Mouse (Mus musculus): ENCODE results near the gene Myo1f. TPM values are rescaled to one million over a fixed set of nuclear protein-coding genes. Genes with fewer than 3 reads are reported as not detected.

Myo1f gene
- total RNA-seq, 2 experiments from 2014 or later = 1.3 to 1.5 TPM

DNA sequence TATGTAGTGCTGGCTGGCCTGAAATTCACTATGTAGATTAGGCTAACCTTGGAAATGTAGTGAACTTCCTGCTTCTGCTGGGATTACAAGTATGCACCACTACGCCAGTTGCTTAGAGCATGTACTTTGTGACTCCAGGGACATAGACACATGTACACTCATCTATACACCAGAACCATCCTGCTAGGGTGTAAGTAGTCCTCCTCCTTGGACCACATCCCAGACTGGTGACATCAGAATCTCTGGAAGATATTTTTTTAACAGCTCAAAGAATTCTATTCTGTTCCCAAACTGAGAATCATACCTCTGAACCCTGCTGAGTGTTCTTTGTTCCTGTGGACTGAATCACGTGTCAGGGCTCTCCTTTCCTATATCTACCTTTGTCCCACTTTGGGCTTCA lies 81.5 kb downstream of the Myo1f start:
- no peak for TF ChIP-seq CTCF (conservative IDR thresholded peaks at IDR 0.05)
- no peak overlapping the region for H3K4me3 ChIP-seq
- H3K27ac ChIP-seq = peak overlapping the region; percentile 46; the same call in 1 of the 2 replicates
- peak; percentile 28 to 47 for DNase-seq (ENCODE audit: low spot score in 2 of 2)

- Histone ChIP-seq H3K27ac (peak within 1 kb of the TSS; percentile 46; the same call in 1 of the 2 replicates), H3K4me3 (no peak within 1 kb of the TSS)
- no peak for TF ChIP-seq CTCF (conservative IDR thresholded peaks at IDR 0.05)
- DNase-seq (ENCODE audit: low spot score in 2 of 2) = no peak
Measured at GRCm38 (mm10) chr17:33637516-33638276, 82.2 kb downstream of the Myo1f start, which contains the start of gene Pram1. Gene Pram1 (plus strand): TSS chr17:33638056.

DNA sequence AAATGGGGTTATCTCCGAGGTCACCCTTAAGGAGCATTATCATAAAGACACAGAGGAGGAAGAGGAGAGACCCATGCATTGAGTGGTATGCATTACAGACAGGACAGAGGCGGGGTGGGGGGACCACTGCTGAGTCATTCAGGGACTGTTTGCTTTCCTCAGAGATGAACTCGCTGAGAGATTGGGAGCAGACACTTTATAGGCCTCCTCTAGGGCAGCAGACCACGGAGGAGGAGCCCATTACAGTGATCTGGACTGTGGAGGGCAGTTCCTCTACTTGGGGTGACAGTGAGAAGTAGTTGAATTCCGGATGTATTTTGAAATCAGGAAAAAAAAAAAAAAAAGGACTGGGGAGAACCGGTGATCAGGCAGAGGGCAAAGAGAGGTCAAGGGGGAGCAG lies 84.2 kb downstream of the Myo1f start:
- Histone ChIP-seq H3K27ac (no peak overlapping the region), H3K4me3 (no peak overlapping the region)
- DNase-seq (ENCODE audit: low spot score in 2 of 2) = no peak
- no peak for TF ChIP-seq CTCF (conservative IDR thresholded peaks at IDR 0.05)

DNA sequence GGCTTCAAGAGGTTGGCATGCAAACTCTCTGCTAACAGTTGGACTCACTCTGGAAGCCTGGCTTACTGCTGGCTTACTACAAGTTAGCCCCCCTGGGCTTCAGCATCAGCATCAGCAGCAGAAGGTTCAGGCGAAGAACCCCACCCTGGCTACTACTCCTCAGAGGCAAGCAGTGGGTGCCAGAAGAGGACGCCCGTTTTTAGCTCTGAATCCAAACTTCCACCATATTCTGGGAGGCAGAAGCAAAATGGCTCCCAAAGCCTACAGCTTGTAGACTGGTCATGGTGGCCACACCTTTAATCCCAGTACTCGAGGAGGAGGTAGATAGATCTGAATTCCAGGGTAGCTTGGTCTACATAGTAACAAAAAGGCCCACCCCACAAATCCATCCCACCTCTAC lies 88.6 kb downstream of the Myo1f start:
- Histone ChIP-seq H3K27ac (no peak overlapping the region), H3K4me3 (no peak overlapping the region)
- DNase-seq (ENCODE audit: low spot score in 2 of 2) = no peak
- no peak for TF ChIP-seq CTCF (conservative IDR thresholded peaks at IDR 0.05)

DNA sequence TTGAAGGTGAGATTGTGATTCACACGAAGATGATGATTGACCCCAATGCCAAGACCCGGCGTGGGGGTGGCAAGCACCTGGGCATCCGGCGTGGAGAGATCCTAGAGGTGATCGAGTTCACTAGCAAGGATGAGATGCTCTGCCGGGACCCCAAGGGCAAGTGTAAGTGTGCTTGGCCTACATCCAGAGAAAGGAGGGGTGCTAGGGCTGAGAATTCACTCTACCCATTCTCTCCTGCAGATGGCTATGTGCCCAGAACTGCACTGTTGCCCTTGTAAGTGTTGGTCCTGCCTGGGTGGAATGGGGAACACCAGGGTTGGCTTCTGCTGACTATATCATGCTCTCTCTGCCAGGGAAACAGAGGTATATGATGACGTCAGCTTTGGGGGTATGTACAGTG lies 89.6 kb downstream of the Myo1f start:
- no peak for TF ChIP-seq CTCF (conservative IDR thresholded peaks at IDR 0.05)
- H3K4me3 ChIP-seq = no peak overlapping the region
- no peak for DNase-seq (ENCODE audit: low spot score in 2 of 2)
- no peak overlapping the region for H3K27ac ChIP-seq

DNA sequence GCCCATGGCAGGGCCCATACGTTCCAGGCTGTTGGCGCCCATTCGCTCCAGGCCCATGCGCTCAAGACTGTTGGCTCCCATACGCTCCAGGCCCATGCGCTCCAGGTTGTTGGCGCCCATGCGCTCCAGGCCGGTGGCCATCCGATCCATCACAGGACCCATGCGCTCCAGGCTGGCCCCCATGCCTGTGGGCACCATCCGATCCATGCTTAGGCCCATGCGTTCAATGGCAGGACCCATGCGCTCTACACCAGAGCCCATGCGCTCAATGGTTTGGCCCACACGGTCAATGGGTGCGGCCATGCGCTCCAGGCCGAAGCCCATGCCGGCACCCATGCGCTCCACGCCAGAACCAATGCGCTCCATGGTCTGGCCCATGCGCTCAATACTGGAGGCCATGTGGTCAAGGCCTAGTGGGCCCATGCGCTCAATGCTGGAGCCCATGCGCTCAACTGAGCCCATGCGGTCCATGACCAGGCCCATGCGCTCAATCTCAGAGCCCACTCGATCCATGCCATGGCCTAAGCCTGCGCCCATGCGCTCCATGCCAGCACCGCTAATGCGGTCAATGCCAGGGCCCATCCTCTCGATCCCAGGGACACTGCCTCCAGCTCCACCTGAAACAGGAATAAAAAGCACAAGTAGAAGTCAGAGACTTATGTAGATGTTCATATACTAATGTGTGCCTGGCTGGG lies 94.4 kb downstream of the Myo1f start:
- TF ChIP-seq CTCF (conservative IDR thresholded peaks at IDR 0.05) = no peak
- Histone ChIP-seq H3K4me3 (no peak overlapping the region), H3K27ac (no peak overlapping the region)
- DNase-seq (ENCODE audit: low spot score in 2 of 2) = no peak

Other genes starting within 250 kb of the Myo1f start
- 10 to 100 TPM; 22.2 to 22.3 TPM for gene Zfp81, start 196.8 kb upstream of the Myo1f start, total RNA-seq (2021)
- 10 to 100 TPM; 10.3 to 17.7 TPM for gene Zfp101, start 161.1 kb upstream of the Myo1f start, total RNA-seq (2021)
- under 1 TPM in 1 of 2 experiments, not detected in 1; 0.42 TPM for gene Actl9, start 122.8 kb upstream of the Myo1f start, total RNA-seq (2021)
- gene Adamts10, start 31.5 kb upstream of the Myo1f start, total RNA-seq (2021) = 10 to 100 TPM; 34.3 to 35.4 TPM
- gene Zfp414, start 73.4 kb downstream of the Myo1f start, total RNA-seq (2021) = 10 to 100 TPM; 50.1 to 51.3 TPM
- gene Pram1, start 82.3 kb downstream of the Myo1f start, total RNA-seq (2021) = under 1 TPM; 0.51 to 0.59 TPM
- gene Hnrnpm, start 131.2 kb downstream of the Myo1f start, total RNA-seq (2021) = 100 to 1,000 TPM; 164 to 178 TPM
- 10 to 100 TPM; 84.7 to 86.1 TPM for gene March2, start 163.0 kb downstream of the Myo1f start, total RNA-seq (2021)
- gene Rab11b, start 204.8 kb downstream of the Myo1f start, total RNA-seq (2021) = 100 to 1,000 TPM; 306 to 322 TPM
- 1 to 10 TPM; 4.1 to 4.2 TPM for gene Angptl4, start 226.1 kb downstream of the Myo1f start, total RNA-seq (2021)